Mouse (Mus musculus) lung, adult 2 months (tissue): ENCODE measurements around the gene Rgs9bp.

Experiments used
- CTCF ChIP-seq: fragments of 200-500 bp; IDR thresholded peaks from 2 replicates; pipeline ENCODE4 v1.5.1; 2011; ENCODE audit warnings: mild to moderate bottlenecking, low read length, control low read depth; ENCODE audit not compliant: insufficient read depth
- POLR2A ChIP-seq: fragments of 200-500 bp; IDR thresholded peaks from 2 replicates; pipeline ENCODE4 v1.6.1; 2011; ENCODE audit warnings: low read depth, mild to moderate bottlenecking, control low read depth, low read length, borderline replicate concordance; ENCODE audit errors: extremely low read depth

DNA sequence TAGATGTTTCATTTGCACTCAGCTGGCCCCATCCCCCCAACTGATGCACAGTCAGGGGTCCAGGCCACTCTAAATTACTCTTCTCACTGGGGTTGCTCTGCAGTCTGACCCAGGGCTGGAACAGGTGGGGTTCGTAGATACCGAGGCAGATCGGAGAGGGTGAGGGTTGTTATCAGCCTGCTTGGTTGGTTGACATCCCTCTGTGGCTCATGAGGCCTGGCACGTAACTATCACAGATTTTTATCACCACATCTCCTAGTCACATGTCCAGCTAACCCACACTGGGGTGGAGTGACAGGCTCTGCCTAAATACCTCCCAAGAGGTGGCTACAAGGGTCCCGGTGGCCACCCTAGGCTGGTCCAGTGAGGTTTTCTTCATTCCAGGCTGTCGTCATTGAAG lies 15.7 kb upstream of the Rgs9bp start:
- TF ChIP-seq POLR2A (no peak), CTCF (no peak)
